Mouse (Mus musculus) liver, embryonic 14.5 days (tissue): ENCODE measurements at regions not wholly inside any gene's neighbourhood (a gene's known extent, or its start where the extent isn't known, plus 50 kb on each side); places are given as distances from the start of the nearest gene placed in this dataset.

Experiments
- ATAC-seq: fragments of 200-750 bp; cut with Nextera tagmentation; 2 replicates; pipeline ENCODE4 v1.8.0; 2017; ENCODE audit warnings: moderate number of reproducible peaks, mild to moderate bottlenecking, moderate library complexity; ENCODE audit not compliant: insufficient read depth
- DNase-seq, 3 experiments: peaks; one replicate each; pipeline ENCODE4 v3.0.0-alpha.2; 2012 to 2013; ENCODE audit warnings: low read depth in 3 of 3, low spot score in 3 of 3
- H3K27ac ChIP-seq: fragments of 300-500 bp; sonication (generic); 2 replicates; pipeline ENCODE4 v1.5.1; 2014; ENCODE audit warnings: moderate library complexity, mild to moderate bottlenecking, control low read depth, inconsistent platforms
- H3K27me3 ChIP-seq: fragments of 300-500 bp; sonication (generic); 2 replicates; pipeline ENCODE4 v1.6.1; 2014; ENCODE audit warnings: mild to moderate bottlenecking, low read length, moderate library complexity; ENCODE audit not compliant: control insufficient read depth, insufficient read depth
- H3K36me3 ChIP-seq: fragments of 300-500 bp; sonication (generic); replicated peaks from 2 replicates; pipeline ENCODE4 v1.6.1; 2014; ENCODE audit warnings: low read depth; ENCODE audit not compliant: control insufficient read depth, insufficient read depth
- H3K4me1 ChIP-seq, 2 experiments: fragments of 200-500 bp in 1 of 2; fragments of 300-500 bp in 1 of 2; sonication (generic) in 1 of 2; replicated peaks; 2 replicates each; pipeline ENCODE4 v1.6.1; 2012 to 2014; ENCODE audit warnings: antibody characterized with exemption in 1 of 2, inconsistent platforms in 1 of 2, low read length in 1 of 2; ENCODE audit not compliant: control insufficient read depth in 2 of 2, insufficient read depth in 2 of 2
- H3K4me2 ChIP-seq: fragments of 300-500 bp; sonication (generic); 2 replicates; pipeline ENCODE4 v1.6.1; 2014; ENCODE audit warnings: low read depth, mild to moderate bottlenecking, control low read depth, moderate library complexity
- H3K4me3 ChIP-seq, 2 experiments: fragments of 200-500 bp in 1 of 2; fragments of 300-500 bp in 1 of 2; sonication (generic) in 1 of 2; 2 replicates each; pipeline ENCODE4 v1.5.1; 2012 to 2014; ENCODE audit warnings: low read depth in 2 of 2, low read length in 2 of 2, mild to moderate bottlenecking in 2 of 2, control low read depth in 1 of 2, inconsistent platforms in 1 of 2, moderate library complexity in 1 of 2; ENCODE audit not compliant: insufficient read depth in 1 of 2
- H3K9ac ChIP-seq: fragments of 300-500 bp; sonication (generic); replicated peaks from 2 replicates; pipeline ENCODE4 v1.6.1; 2014; ENCODE audit warnings: mild to moderate bottlenecking, control low read depth, moderate library complexity
- H3K9me3 ChIP-seq: fragments of 300-500 bp; sonication (generic); 2 replicates; pipeline ENCODE4 v1.6.1; 2016; ENCODE audit warnings: low read length, mixed read lengths; ENCODE audit not compliant: control insufficient read depth
- CTCF ChIP-seq: IDR thresholded peaks from 2 replicates; pipeline ENCODE4 v1.5.1; 2016; ENCODE audit warnings: antibody characterized with exemption, low read depth, control low read depth
- EP300 ChIP-seq: IDR thresholded peaks from 2 replicates; pipeline ENCODE4 v1.6.1; 2016; ENCODE audit warnings: antibody characterized with exemption, low read depth
- WGBS: fragments of 180-500 bp; shearing (Covaris S2); extraction: QIAGEN DNeasy Blood & Tissue Kit; methylation state at CpG from one replicate; pipeline ENCODE4 v1.1.7; 2014; ENCODE audit not compliant: insufficient replicate concordance; 5-methylcytosine and 5-hydroxymethylcytosine counted together

GRCm38 (mm10) chr13:112063409-112064111 is 224.7 kb upstream of the Ankrd55 start:
- DNase-seq (no peak), ATAC-seq (no peak)
- peaks cover 13% of the 10 kb centered on the region for H3K27me3 ChIP-seq
- no peaks in the 10 kb centered on the region for H3K9me3 ChIP-seq
- no peak overlapping the region for H3K27ac ChIP-seq
- no peak overlapping the region for H3K9ac ChIP-seq
- no peak overlapping the region for H3K4me2 ChIP-seq
- H3K4me1 ChIP-seq = peaks cover 9 to 15% of the 10 kb centered on the region in 2 experiments
- no peak for TF ChIP-seq EP300
- no peak for TF ChIP-seq CTCF
- no peaks in the 10 kb centered on the region for H3K36me3 ChIP-seq
- no peak overlapping the region for H3K4me3 ChIP-seq
- WGBS = 15% methylated on average over 11 of the region's 11 CpGs

DNA sequence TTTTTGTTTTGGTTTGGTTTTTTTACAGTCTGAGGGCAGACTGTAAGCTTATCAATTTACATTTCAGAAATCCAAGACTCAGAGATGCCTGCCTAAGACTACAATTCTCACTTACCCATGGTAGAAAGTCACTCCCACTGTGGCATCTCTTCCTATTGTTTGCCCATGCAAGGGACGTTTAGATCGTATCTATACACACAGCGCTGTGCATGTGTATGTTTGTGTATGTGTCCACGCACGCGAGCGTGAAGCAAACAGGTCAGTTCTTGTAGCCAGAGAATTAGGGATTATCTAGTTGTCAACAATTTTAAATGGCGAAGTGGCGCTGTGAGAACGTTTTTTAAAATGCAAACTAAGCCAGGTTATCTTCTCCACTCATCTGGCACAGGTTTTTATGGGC is 223.6 kb upstream of the Ankrd55 start:
- H3K4me3 ChIP-seq = no peak overlapping the region
- ATAC-seq (no peak), DNase-seq (no peak)
- H3K9me3 ChIP-seq = no peaks in the 10 kb centered on the region
- no peaks in the 10 kb centered on the region for H3K36me3 ChIP-seq
- WGBS = 66% methylated on average over 10 of the region's 10 CpGs
- H3K27ac ChIP-seq = no peak overlapping the region
- peaks cover 13% of the 10 kb centered on the region for H3K27me3 ChIP-seq
- TF ChIP-seq EP300 (no peak), CTCF (no peak)
- no peak overlapping the region for H3K4me2 ChIP-seq
- peaks cover 3 to 10% of the 10 kb centered on the region in 2 experiments; a peak in 2 of 4 replicates for H3K4me1 ChIP-seq
- H3K9ac ChIP-seq = no peak overlapping the region

DNA sequence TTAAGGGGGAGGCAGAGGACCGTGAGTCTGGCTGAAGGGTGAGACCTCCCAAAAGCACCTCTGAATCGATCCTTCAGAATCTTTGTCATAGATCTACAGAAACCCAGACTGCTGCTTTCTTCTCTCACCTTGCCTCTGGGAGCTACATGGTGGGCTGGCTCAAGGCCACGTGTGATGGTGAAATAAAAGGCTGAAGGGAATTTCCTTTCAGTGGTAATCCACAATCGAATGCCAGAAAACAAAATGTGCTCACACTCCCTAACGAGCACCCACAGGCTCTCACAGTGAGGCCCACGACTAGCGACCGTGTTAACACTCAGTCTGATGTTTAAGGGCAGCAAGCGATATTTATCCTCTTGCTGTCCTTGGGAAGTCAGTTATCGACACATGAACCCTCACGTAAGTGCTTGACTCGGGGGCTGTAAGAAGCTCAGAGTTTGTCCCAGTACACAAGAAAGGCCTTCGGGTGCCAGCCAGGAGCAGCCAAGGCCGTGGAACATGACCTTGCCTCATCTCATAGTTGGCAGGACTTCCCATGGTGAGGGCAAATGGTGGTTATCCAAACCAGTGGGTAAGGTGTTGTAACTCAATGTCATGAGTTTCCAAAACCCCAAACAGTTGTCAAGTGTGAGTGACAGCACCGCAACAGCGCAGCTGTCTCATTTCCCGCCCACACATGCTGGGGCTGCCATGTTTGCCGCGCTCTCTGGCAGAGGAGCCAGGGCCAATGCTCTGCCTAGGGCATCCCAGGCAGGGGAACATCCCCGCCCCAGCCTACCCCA is 221.0 kb upstream of the Ankrd55 start:
- no peaks in the 10 kb centered on the region for H3K9me3 ChIP-seq
- no peaks in the 10 kb centered on the region for H3K36me3 ChIP-seq
- H3K4me2 ChIP-seq = no peak overlapping the region
- DNase-seq = no peak
- H3K9ac ChIP-seq = no peak overlapping the region
- no peak for ATAC-seq
- no peak overlapping the region for H3K4me3 ChIP-seq
- whole genome bisulfite sequencing = 80% methylated on average over 20 of the region's 20 CpGs
- H3K27me3 ChIP-seq = peaks cover 13% of the 10 kb centered on the region
- peaks cover 21 to 29% of the 10 kb centered on the region in 2 experiments for H3K4me1 ChIP-seq
- no peak overlapping the region for H3K27ac ChIP-seq
- TF ChIP-seq EP300 (no peak), CTCF (no peak)

- no peaks in the 10 kb centered on the region for H3K9me3 ChIP-seq
- H3K27ac ChIP-seq = no peak overlapping the region
- TF ChIP-seq EP300 = no peak
- no peak for TF ChIP-seq CTCF
- H3K9ac ChIP-seq = no peak overlapping the region
- no peak for DNase-seq
- peaks cover 4% of the 10 kb centered on the region for H3K27me3 ChIP-seq
- peaks cover 46 to 51% of the 10 kb centered on the region in 2 experiments for H3K4me1 ChIP-seq
- 53% methylated on average over 4 of the region's 4 CpGs for WGBS
- H3K4me2 ChIP-seq = no peak overlapping the region
- H3K4me3 ChIP-seq = no peak overlapping the region
- no peak for ATAC-seq
- H3K36me3 ChIP-seq = no peaks in the 10 kb centered on the region
Observed at GRCm38 (mm10) chr13:112070757-112071156, 217.5 kb upstream of the Ankrd55 start.

GRCm38 (mm10) chr13:112071209-112071955 is 216.9 kb upstream of the Ankrd55 start:
- ATAC-seq (no peak), DNase-seq (no peak)
- Histone ChIP-seq H3K4me1 (peaks cover 46 to 54% of the 10 kb centered on the region in 2 experiments), H3K9ac (no peak overlapping the region), H3K9me3 (no peaks in the 10 kb centered on the region), H3K4me3 (no peak overlapping the region), H3K27ac (no peak overlapping the region), H3K36me3 (no peaks in the 10 kb centered on the region), H3K27me3 (no peaks in the 10 kb centered on the region), H3K4me2 (no peak overlapping the region)
- no peak for TF ChIP-seq EP300
- TF ChIP-seq CTCF = no peak
- WGBS = 77% methylated on average over 10 of the region's 10 CpGs
